Mouse (Mus musculus) hindbrain, embryonic 14.5 days (tissue): ENCODE measurements at regions not wholly inside any gene's neighbourhood (a gene's known extent, or its start where the extent isn't known, plus 50 kb on each side); places are given as distances from the start of the nearest gene placed in this dataset. TPM values are rescaled to one million over a fixed set of nuclear protein-coding genes. Genes with fewer than 3 reads are reported as not detected.

ENCODE experiments used
- microRNA-seq: library from miRNA; unstranded; fragments of <30 nt; microRNA quantifications from one replicate; pipeline ENCODE4, GENCODE M21; 2016

Small RNA genes in the stretch of these regions (microRNA-seq; reads per million reads assigned to microRNA genes)
- not detected for gene Gm24369
